Mouse (Mus musculus): ENCODE results near the gene Klhdc7b. TPM values are rescaled to one million over a fixed set of nuclear protein-coding genes. Genes with fewer than 3 reads are reported as not detected.

The Klhdc7b gene
- polyA plus RNA-seq, 1 experiment from 2014 or later, result not detected

Other genes with a start within 250 kb of the Klhdc7b start
- gene Mapk12, start 244.2 kb upstream of the Klhdc7b start, polyA plus RNA-seq (2014; fragmentation: Nextera tagmentation; extraction: Ambion mirVana), result 10.1 and 11.9 TPM in 2 replicates
- 12.7 and 13.5 TPM in 2 replicates for gene Mapk11, start 235.3 kb upstream of the Klhdc7b start, polyA plus RNA-seq (2014; fragmentation: Nextera tagmentation; extraction: Ambion mirVana)
- gene Plxnb2, start 204.1 kb upstream of the Klhdc7b start, polyA plus RNA-seq (2014; fragmentation: Nextera tagmentation; extraction: Ambion mirVana), result 113 and 122 TPM in 2 replicates
- 14.9 and 18.6 TPM in 2 replicates for gene Dennd6b, start 188.4 kb upstream of the Klhdc7b start, polyA plus RNA-seq (2014; fragmentation: Nextera tagmentation; extraction: Ambion mirVana)
- gene Ppp6r2, start 173.4 kb upstream of the Klhdc7b start, polyA plus RNA-seq (2014; fragmentation: Nextera tagmentation; extraction: Ambion mirVana), result 22.8 and 25.1 TPM in 2 replicates
- gene Sbf1, start 69.6 kb upstream of the Klhdc7b start, polyA plus RNA-seq (2014; fragmentation: Nextera tagmentation; extraction: Ambion mirVana), result 39.0 and 49.7 TPM in 2 replicates
- 0.26 TPM in 1 of 2 replicates, not detected in the other for gene Adm2, start 62.2 kb upstream of the Klhdc7b start, polyA plus RNA-seq (2014; fragmentation: Nextera tagmentation; extraction: Ambion mirVana)
- not detected in 2 replicates for gene Miox, start 50.5 kb upstream of the Klhdc7b start, polyA plus RNA-seq (2014; fragmentation: Nextera tagmentation; extraction: Ambion mirVana)
- 21.6 and 33.5 TPM in 2 replicates for gene Lmf2, start 29.3 kb upstream of the Klhdc7b start, polyA plus RNA-seq (2014; fragmentation: Nextera tagmentation; extraction: Ambion mirVana)
- gene Ncaph2, start 29.2 kb upstream of the Klhdc7b start, polyA plus RNA-seq (2014; fragmentation: Nextera tagmentation; extraction: Ambion mirVana), result 158 and 171 TPM in 2 replicates
- gene Sco2, start 11.1 kb upstream of the Klhdc7b start, polyA plus RNA-seq (2014; fragmentation: Nextera tagmentation; extraction: Ambion mirVana), result 4.8 and 5.2 TPM in 2 replicates
- gene Tymp, start 7.9 kb upstream of the Klhdc7b start, polyA plus RNA-seq (2014; fragmentation: Nextera tagmentation; extraction: Ambion mirVana), result 1.4 and 2.1 TPM in 2 replicates
- 0.38 and 0.45 TPM in 2 replicates for gene Odf3b, start 5.6 kb upstream of the Klhdc7b start, polyA plus RNA-seq (2014; fragmentation: Nextera tagmentation; extraction: Ambion mirVana)
- not detected in 2 replicates for gene Syce3, start 25.6 kb downstream of the Klhdc7b start, polyA plus RNA-seq (2014; fragmentation: Nextera tagmentation; extraction: Ambion mirVana)
- 0.22 and 0.69 TPM in 2 replicates for gene Cpt1b, start 40.9 kb downstream of the Klhdc7b start, polyA plus RNA-seq (2014; fragmentation: Nextera tagmentation; extraction: Ambion mirVana)
- 0.63 and 2.3 TPM in 2 replicates for gene C730034F03Rik, start 44.7 kb downstream of the Klhdc7b start, polyA plus RNA-seq (2014; fragmentation: Nextera tagmentation; extraction: Ambion mirVana)
- 0.15 TPM in 1 of 2 replicates, not detected in the other for gene Gm44502, start 44.8 kb downstream of the Klhdc7b start, polyA plus RNA-seq (2014; fragmentation: Nextera tagmentation; extraction: Ambion mirVana)
- gene Chkb, start 45.0 kb downstream of the Klhdc7b start, polyA plus RNA-seq (2014; fragmentation: Nextera tagmentation; extraction: Ambion mirVana), result 42.2 and 46.5 TPM in 2 replicates
- 5.4 and 6.4 TPM in 2 replicates for gene Mapk8ip2, start 69.0 kb downstream of the Klhdc7b start, polyA plus RNA-seq (2014; fragmentation: Nextera tagmentation; extraction: Ambion mirVana)
- gene Arsa, start 92.5 kb downstream of the Klhdc7b start, polyA plus RNA-seq (2014; fragmentation: Nextera tagmentation; extraction: Ambion mirVana), result 7.5 and 9.3 TPM in 2 replicates
- 1.5 and 1.6 TPM in 2 replicates for gene Shank3, start 114.7 kb downstream of the Klhdc7b start, polyA plus RNA-seq (2014; fragmentation: Nextera tagmentation; extraction: Ambion mirVana)
- 0.24 TPM in 1 of 2 replicates, not detected in the other for gene Acr, start 183.4 kb downstream of the Klhdc7b start, polyA plus RNA-seq (2014; fragmentation: Nextera tagmentation; extraction: Ambion mirVana)
- gene Rabl2, start 207.0 kb downstream of the Klhdc7b start, polyA plus RNA-seq (2014; fragmentation: Nextera tagmentation; extraction: Ambion mirVana), result 68.1 and 73.9 TPM in 2 replicates

All from embryonic facial prominence, embryonic 11.5 days (tissue).